Mouse (Mus musculus): Measurements from ENCODE around the gene Ssbp3. TPM values are rescaled to one million over a fixed set of nuclear protein-coding genes. Genes with fewer than 3 reads are reported as not detected.
A peak's percentile ranks its signal among the peaks of the same experiment; 100 is the strongest.

The Ssbp3 gene
- polyA plus RNA-seq, 1 experiment from 2014 or later: 22.8 TPM

DNA sequence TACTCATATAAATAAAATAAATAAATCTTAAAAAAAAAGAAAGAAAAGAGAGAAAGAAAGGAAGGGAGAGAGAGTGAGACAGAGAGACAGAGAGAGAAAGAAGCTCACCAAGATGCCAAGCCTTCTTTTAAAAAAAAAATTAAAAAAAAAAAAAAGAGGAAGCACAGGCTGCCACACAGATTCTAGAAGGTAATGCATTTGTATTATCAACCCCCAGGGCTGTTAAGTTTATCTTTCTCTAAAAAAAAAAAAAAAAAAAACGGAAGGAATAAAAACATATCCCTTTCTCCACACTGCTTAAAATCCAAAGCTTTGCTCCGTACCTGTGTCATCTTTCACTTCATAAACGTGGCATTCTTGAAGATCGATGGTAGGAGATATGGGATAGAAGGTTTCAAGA lies 151.1 kb downstream of the Ssbp3 start:
- Histone ChIP-seq H3K9me3 (ENCODE audit: low read length) (no peaks in the 10 kb centered on the region), H3K27me3 (ENCODE audit: insufficient read depth, low read length) (no peaks in the 10 kb centered on the region), H3K4me3 (ENCODE audit: low read depth, low read length) (no peak overlapping the region), H3K4me1 (ENCODE audit: insufficient read depth) (peaks cover 10% of the 10 kb centered on the region), H3K9ac (replicated peaks) (no peak overlapping the region), H3K27ac (ENCODE audit: low read depth) (no peak overlapping the region), H3K36me3 (replicated peaks; ENCODE audit: insufficient read depth, low read length) (peaks cover 53% of the 10 kb centered on the region), H3K4me2 (ENCODE audit: low read depth, low read length) (no peak overlapping the region)
- no peak for TF ChIP-seq EP300 (IDR thresholded peaks at IDR 0.05; ENCODE audit: low read depth)
- TF ChIP-seq CTCF (IDR thresholded peaks at IDR 0.05; ENCODE audit: low read depth): no peak
- ATAC-seq (no peak), DNase-seq (no peak)
- 75% methylated on average over 4 of the region's 4 CpGs for WGBS (ENCODE audit: insufficient replicate concordance)

DNA sequence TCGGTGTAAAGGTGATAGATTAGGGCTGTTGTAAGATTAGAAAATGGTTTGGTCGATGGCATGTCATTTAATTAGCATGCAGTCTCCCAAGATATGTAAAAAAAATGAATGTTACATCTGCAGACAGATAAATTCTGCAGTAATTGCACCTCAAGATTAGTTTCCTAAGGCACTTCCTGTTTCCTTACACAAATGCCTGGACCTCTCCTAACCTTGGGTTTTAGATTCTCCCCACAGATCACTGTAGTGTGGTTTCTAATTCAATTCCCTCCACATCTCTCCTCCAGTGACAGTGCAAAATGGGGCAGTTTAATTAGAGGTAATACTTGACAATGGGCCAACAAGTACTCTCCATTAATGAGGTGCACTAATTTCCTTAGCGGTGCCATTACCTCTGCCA lies 152.7 kb downstream of the Ssbp3 start:
- DNase-seq (no peak), ATAC-seq (no peak)
- H3K36me3 ChIP-seq (replicated peaks; ENCODE audit: insufficient read depth, low read length): peaks cover 44% of the 10 kb centered on the region
- no peak overlapping the region for H3K9ac ChIP-seq (replicated peaks)
- no peak for TF ChIP-seq CTCF (IDR thresholded peaks at IDR 0.05; ENCODE audit: low read depth)
- no peak for TF ChIP-seq EP300 (IDR thresholded peaks at IDR 0.05; ENCODE audit: low read depth)
- no peaks in the 10 kb centered on the region for H3K9me3 ChIP-seq (ENCODE audit: low read length)
- no peak overlapping the region for H3K4me3 ChIP-seq (ENCODE audit: low read depth, low read length)
- no peak overlapping the region for H3K4me2 ChIP-seq (ENCODE audit: low read depth, low read length)
- H3K27me3 ChIP-seq (ENCODE audit: insufficient read depth, low read length): no peaks in the 10 kb centered on the region
- H3K4me1 ChIP-seq (ENCODE audit: insufficient read depth): peaks cover 18% of the 10 kb centered on the region
- WGBS (ENCODE audit: insufficient replicate concordance): 67% methylated on average over 3 of the region's 3 CpGs
- H3K27ac ChIP-seq (ENCODE audit: low read depth): no peak overlapping the region

DNA sequence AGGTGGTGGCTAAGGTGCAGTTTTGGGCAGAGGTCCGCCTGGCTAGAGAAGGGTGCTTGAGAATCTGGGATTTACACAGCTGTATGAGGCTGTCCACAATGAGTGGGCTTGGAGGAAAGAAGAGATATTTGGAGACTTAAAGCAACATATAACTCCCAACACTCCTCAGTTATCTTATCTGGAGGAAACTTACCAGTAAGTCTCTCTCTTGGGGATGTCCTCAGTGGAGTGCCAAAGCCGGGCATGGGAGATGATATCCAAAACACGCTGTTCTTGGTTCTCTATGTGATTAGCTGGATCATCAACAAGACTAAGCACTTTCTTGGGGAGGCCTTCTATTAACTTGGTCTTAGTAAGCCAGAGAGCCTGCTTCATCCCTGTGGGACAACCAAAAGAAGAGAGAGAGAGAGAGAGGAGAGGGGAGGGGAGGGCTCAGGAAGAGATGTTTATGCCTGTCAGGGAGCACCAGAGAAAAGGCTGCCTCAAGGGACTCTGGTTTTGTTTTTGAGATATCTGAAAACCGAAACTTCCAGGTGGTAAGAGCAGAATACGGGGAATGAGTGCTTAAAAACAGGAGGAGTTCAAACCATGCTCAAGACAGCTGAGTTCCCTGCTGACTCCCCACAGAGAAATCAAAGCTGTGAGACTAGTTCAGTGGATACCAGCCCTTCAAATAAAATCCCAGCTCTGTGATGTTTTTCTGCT lies 154.0 kb downstream of the Ssbp3 start:
- Histone ChIP-seq H3K36me3 (replicated peaks; ENCODE audit: insufficient read depth, low read length) (peaks cover 36% of the 10 kb centered on the region), H3K4me2 (ENCODE audit: low read depth, low read length) (no peak overlapping the region), H3K27me3 (ENCODE audit: insufficient read depth, low read length) (no peaks in the 10 kb centered on the region), H3K9ac (replicated peaks) (no peak overlapping the region), H3K4me1 (ENCODE audit: insufficient read depth) (peaks cover 18% of the 10 kb centered on the region), H3K4me3 (ENCODE audit: low read depth, low read length) (no peak overlapping the region), H3K27ac (ENCODE audit: low read depth) (no peak overlapping the region), H3K9me3 (ENCODE audit: low read length) (no peaks in the 10 kb centered on the region)
- ATAC-seq (no peak), DNase-seq (no peak)
- WGBS (ENCODE audit: insufficient replicate concordance): 71% methylated on average over 5 of the region's 5 CpGs
- TF ChIP-seq EP300 (IDR thresholded peaks at IDR 0.05; ENCODE audit: low read depth): no peak
- no peak for TF ChIP-seq CTCF (IDR thresholded peaks at IDR 0.05; ENCODE audit: low read depth)

DNA sequence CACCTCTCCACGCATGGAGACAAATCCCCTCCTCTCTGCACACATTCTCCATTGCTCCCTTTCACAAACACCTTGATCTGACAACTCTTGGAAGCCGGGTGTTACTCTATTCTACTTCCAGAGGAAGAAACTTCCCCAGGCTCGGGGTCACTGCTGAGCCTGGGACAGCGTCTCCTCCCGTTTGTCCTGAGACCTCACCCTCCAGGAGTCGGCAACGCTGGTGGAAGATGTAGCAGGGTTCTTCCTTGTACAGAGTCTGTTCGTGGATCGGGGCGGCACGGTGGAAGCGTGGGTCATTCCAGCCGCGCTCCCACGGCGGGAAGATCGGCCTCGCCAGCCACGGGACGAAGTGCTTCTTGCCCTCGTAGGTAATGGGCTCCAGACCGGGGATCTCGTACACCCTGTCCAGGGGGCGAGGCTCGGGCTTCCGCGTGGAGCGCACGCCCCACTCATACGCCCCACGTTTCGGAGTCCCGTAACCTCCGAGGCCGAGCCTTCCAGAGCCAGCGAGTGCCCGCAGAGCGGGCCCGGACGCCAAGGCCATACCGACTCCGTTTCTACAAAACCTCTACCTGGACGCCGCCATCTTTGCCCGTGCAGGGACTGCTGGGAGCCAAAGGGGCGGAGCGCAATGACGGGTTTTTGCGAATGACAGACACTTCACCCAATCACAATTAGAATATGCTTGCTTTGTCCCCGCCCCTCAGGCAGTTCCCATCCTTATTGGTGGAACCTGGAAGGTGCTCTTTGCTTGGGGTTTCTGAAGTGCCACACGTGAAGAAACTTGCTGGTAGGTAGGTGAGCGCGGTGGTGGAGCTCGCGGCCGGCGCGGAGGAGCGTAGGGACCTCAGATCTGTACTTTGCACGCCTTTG lies 156.0 kb downstream of the Ssbp3 start, which contains the start of the genes Mrpl37 and Cyb5rl:
Mrpl37 (minus strand) TSS at position 617 of the 873 bp plus-strand sequence.
Cyb5rl (plus strand) TSS at position 737 of the 873 bp plus-strand sequence.
- peak; percentile 96 for DNase-seq
- TF ChIP-seq CTCF (IDR thresholded peaks at IDR 0.05; ENCODE audit: low read depth): no peak
- no peak for TF ChIP-seq EP300 (IDR thresholded peaks at IDR 0.05; ENCODE audit: low read depth)

DNA sequence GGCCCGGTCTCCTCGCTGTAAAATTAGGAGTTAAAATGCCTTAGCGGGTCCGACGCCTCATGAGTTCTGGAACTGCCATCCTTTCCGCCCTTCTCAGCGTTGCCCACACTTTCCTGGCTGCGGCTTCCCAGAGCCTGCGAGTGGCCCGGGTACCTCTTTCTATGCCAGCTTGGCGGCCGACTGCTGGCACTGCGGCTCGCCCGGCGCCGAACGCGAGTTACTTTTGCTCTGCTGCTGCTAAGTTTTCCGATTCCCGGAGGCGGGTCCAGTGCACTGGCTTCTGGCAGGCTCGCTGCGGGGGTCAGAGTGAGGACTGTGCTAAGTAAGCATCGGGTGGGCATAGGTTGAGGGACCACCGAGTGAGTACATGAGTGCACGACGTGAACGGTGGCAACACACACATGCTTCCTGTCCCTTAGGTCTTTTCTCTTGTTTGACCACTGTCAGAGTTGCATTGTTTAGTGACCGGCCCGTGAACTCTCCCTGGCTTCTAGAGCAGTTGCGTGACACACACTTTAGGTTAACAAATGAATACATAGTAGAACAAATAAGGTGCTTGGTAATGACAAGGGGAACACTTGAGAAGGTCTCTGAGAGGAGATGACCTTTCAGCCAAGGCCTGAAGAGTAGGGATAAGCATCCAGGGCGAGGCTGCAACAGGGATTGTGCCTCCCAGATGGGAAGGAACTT lies 156.8 kb downstream of the Ssbp3 start:
- Histone ChIP-seq H3K4me1 (ENCODE audit: insufficient read depth) (peaks cover 18% of the 10 kb centered on the region), H3K9ac (replicated peaks) (peak overlapping the region; percentile 76), H3K9me3 (ENCODE audit: low read length) (no peaks in the 10 kb centered on the region), H3K27ac (ENCODE audit: low read depth) (peak overlapping the region; percentile 64), H3K36me3 (replicated peaks; ENCODE audit: insufficient read depth, low read length) (peaks cover 11% of the 10 kb centered on the region), H3K27me3 (ENCODE audit: insufficient read depth, low read length) (no peaks in the 10 kb centered on the region), H3K4me3 (ENCODE audit: low read depth, low read length) (peak overlapping the region; percentile 87), H3K4me2 (ENCODE audit: low read depth, low read length) (peak overlapping the region; percentile 100)
- peak; percentile 52 for DNase-seq
- peak; percentile 33 for ATAC-seq
- WGBS (ENCODE audit: insufficient replicate concordance): 4% methylated on average over 33 of the region's 33 CpGs
- no peak for TF ChIP-seq EP300 (IDR thresholded peaks at IDR 0.05; ENCODE audit: low read depth)
- TF ChIP-seq CTCF (IDR thresholded peaks at IDR 0.05; ENCODE audit: low read depth): no peak

More for the DNA sequence above, 156.0 kb downstream of the Ssbp3 start, which contains the start of the genes Mrpl37 and Cyb5rl:
- Histone ChIP-seq H3K4me3 (ENCODE audit: low read depth, low read length) (peak within 1 kb of the TSS; percentile 87), H3K36me3 (replicated peaks; ENCODE audit: insufficient read depth, low read length) (peaks cover 19% of the 10 kb centered on the region), H3K9ac (replicated peaks) (peak within 1 kb of the TSS; percentile 91), H3K27ac (ENCODE audit: low read depth) (peak within 1 kb of the TSS; percentile 64), H3K4me2 (ENCODE audit: low read depth, low read length) (peak within 1 kb of the TSS; percentile 100), H3K27me3 (ENCODE audit: insufficient read depth, low read length) (no peaks in the 10 kb centered on the region), H3K4me1 (ENCODE audit: insufficient read depth) (peaks cover 18% of the 10 kb centered on the region), H3K9me3 (ENCODE audit: low read length) (no peaks in the 10 kb centered on the region)
- peak; percentile 100 for ATAC-seq
- WGBS (ENCODE audit: insufficient replicate concordance): 1% methylated on average over 60 of the region's 60 CpGs
